Mouse (Mus musculus): Measurements from ENCODE around the gene Ccnyl1. TPM values are rescaled to one million over a fixed set of nuclear protein-coding genes. Genes with fewer than 3 reads are reported as not detected.
A peak's percentile ranks its signal among the peaks of the same experiment; 100 is the strongest.

Gene Ccnyl1
- total RNA-seq, 2 experiments from 2014 or later, result 24.0 to 27.6 TPM

- no peak for DNase-seq
Observed at GRCm38 (mm10) chr1:64691581-64691980, 1.3 kb downstream of the Ccnyl1 start.

DNA sequence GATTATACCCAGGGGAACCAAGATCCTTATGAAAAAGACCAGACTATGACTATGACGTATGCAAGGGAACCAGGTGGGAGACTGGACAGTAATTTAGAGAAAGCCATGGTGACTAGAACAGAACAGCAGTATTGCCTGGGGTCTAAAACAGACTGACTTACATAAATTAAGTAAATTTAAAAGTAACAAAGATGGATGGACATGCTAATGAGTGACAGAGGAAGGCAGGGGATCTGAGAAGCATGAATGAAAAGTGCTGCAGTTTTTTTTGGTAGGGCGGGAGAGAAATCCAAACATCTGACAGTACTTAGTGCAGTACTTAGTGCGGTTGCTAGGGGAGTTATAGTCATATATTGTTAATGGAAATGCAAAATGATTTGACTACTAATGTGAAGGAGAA lies 4.9 kb downstream of the Ccnyl1 start:
- DNase-seq, result no peak
- intact Hi-C loops (cut with DNase I), result loop anchor here (10.0 kb wide), 1 partner anchor 160 kb away; the partner anchor contains the start of gene Creb1

More at GRCm38 (mm10) chr1:64691581-64691980, 1.3 kb downstream of the Ccnyl1 start:
- intact Hi-C loops (cut with DNase I), result loop anchor here (1.0 to 10.0 kb wide), 4 partner anchors 32 to 244 kb away; partner anchors contain the start of genes Creb1 and Mettl21a

DNA sequence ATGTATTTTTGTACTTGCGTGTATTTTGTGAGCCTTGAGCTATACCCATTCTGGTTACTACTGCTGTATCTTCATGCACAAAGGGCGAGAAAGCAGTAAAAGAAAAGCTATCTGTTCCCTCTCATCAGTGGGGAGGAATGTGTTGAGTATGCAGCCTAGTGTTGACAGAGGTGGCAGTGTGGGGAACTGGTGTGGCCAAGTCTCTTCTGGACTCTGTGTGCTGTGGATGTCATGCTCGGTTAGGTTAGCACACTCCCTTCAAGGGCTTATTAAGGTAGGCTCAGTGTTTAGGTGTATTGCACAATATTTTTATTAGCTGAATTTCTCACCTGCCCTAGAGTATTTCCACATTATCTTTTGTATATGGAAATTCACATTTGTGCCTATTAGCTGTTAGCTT lies 11.5 kb downstream of the Ccnyl1 start:
- DNase-seq, result no peak
- intact Hi-C loops (cut with DNase I), result no loop called here

DNA sequence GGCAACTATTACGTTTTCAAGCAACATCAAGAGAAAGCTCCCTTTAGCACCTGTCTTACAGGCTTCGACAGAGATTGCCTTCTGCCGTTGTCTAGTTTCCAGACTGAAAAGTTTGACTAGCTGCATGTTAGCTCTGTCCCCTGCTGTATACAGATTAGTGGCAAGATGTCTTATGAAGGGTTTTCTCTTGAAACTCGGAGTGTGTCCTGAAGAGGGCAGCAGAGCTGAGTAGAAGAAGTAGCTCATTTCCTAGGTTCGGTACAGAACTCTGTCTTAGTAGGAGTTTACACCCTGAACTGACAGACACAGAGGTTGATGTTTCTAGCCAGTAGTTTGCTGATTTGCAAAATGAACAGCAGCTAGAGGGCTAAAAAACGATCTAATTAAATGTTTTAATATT lies 15.0 kb downstream of the Ccnyl1 start:
- peak; percentile 76 to 78 for DNase-seq
- intact Hi-C loops (cut with DNase I), result loop anchor here (5.0 kb wide), 1 partner anchor 1048 kb away; no protein-coding TSS in a partner anchor

- DNase-seq, result no peak
- intact Hi-C loops (cut with DNase I), result loop anchor here (5.0 kb wide), 1 partner anchor 1049 kb away; no protein-coding TSS in a partner anchor
Observed at GRCm38 (mm10) chr1:64706610-64707009, 16.4 kb downstream of the Ccnyl1 start.

DNA sequence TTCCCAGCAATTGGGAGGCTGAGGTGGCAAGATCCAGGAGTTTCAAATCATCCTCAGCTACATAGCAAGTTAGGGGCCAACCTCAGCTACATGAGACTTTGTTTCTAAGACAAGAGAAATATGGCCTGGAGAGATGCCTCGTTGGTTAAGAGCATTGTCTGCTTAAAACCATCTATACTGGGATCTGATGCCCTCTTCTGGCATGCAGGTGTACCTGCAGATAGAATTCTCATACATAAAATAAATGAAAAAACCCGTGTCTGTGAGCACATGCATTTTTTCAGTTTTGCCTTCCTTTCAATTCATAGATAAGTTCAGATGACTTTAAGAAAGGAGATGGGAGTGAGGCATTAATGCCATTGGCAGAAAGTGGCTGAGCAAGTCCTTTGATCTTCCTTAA lies 19.6 kb downstream of the Ccnyl1 start:
- DNase-seq, result peak; percentile 30 to 40
- intact Hi-C loops (cut with DNase I), result loop anchor here (1.0 to 5.0 kb wide), 2 partner anchors 93 to 1053 kb away; partner anchors contain the start of gene Mettl21a

GRCm38 (mm10) chr1:64712006-64712760 lies 21.9 kb downstream of the Ccnyl1 start:
- no peak for DNase-seq
- intact Hi-C loops (cut with DNase I), result no loop called here

GRCm38 (mm10) chr1:64715458-64715857 lies 25.2 kb downstream of the Ccnyl1 start:
- no peak for DNase-seq
- intact Hi-C loops (cut with DNase I), result loop anchor here (5.0 kb wide), 1 partner anchor 297 kb away; no protein-coding TSS in a partner anchor

- peak in 1 of 2 experiments; percentile 20 for DNase-seq
- intact Hi-C loops (cut with DNase I), result loop anchor here (2.0 to 5.0 kb wide), 3 partner anchors 202 to 296 kb away; no protein-coding TSS in a partner anchor
Observed at GRCm38 (mm10) chr1:64716589-64717304, 26.5 kb downstream of the Ccnyl1 start.

- DNase-seq, result peak; percentile 71 to 77
- intact Hi-C loops (cut with DNase I), result loop anchor here (2.0 to 5.0 kb wide), 3 partner anchors 201 to 295 kb away; no protein-coding TSS in a partner anchor
Observed at GRCm38 (mm10) chr1:64717504-64717903, 27.2 kb downstream of the Ccnyl1 start.

DNA sequence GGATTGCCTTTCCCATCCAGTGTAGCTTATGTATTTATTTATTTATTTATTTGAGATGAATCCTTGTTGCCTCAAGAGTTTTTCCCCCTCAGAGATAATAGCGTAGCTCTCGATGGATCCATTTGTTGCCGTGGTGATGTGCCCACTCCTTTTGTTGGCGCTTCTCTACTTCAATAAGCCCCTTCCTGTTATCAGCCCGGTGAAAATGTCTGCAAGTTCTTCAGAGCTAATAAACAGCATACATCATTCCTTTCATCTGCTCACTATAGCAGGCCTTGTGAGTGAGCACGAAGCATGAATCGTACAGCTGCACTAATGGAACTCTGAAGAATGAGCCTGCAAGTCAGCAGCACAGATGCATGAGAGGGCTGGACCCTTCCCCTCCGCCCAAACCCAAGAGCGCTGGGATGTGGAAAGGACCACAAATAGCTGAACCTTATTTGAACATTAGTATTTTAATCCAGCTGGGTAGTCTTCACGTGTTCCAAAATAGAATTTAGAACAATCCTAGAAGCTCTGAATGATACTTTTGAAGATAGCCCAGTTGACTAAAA lies 30.9 kb downstream of the Ccnyl1 start:
- intact Hi-C loops (cut with DNase I), result no loop called here

GRCm38 (mm10) chr1:64730046-64730445 lies 39.8 kb downstream of the Ccnyl1 start:
- intact Hi-C loops (cut with DNase I), result loop anchor here (10.0 kb wide), 1 partner anchor 455 kb away; the partner anchor contains the start of genes Idh1 and Pikfyve
- no peak for DNase-seq

More for the DNA sequence above, 30.9 kb downstream of the Ccnyl1 start:
- DNase-seq, result no peak

DNA sequence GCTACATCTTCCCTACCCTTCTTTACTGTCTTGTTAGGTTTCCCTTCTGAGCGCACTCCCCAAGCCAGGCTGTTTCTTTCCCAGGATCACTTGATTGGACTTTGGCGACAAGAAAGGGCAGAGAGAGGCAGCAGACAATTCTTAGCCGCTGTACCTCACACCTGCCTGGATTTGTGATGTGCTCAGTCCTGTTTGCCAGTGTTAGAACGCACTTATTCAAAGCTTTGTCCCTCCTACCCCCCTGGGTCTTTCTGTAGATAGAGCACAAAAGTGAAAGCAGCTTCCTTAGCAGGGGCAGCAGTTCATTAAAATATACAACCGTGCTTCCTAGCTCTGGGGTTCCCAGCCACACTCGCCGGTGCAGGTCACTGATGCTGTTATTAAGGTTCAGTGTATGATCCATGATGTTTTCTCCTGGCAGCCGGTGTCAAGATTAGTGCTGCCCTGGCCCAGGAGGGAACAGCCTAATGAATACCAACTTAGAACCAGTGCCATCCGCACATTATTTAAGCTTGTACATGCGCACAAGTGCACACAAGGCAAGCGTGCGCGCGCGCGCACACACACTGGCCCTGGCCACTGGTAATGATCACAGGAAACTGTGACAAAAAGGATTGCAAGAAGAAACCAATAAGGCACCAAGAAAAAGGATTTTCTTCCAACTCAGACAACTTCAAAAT lies 41.2 kb downstream of the Ccnyl1 start:
- intact Hi-C loops (cut with DNase I), result loop anchor here (10.0 kb wide), 1 partner anchor 453 kb away; the partner anchor contains the start of genes Idh1 and Pikfyve
- no peak for DNase-seq

DNA sequence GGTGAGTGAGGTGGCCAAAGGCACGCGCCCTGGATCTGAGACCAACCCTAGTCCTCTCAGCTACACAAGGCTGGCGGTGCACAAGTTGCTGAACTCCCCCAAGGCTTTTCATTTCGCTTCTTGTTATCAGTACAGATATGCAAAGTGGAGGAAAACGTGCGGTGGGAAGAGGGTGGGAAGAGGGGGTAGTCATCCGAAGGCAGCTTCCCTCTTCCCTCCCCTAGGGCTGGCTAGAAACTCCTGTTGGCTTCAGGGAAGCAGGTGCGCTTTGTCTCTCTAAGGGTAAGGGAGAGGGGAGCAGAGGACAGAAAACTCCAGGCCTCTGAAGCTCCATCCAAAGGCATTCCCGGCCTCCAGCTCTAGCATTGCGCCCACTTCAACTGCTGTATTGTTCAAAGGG lies 41.9 kb downstream of the Ccnyl1 start:
- intact Hi-C loops (cut with DNase I), result loop anchor here (10.0 kb wide), 1 partner anchor 453 kb away; the partner anchor contains the start of genes Idh1 and Pikfyve
- no peak for DNase-seq

GRCm38 (mm10) chr1:64732637-64733200 lies 42.5 kb downstream of the Ccnyl1 start:
- DNase-seq, result no peak
- intact Hi-C loops (cut with DNase I), result loop anchor here (10.0 kb wide), 1 partner anchor 452 kb away; the partner anchor contains the start of genes Idh1 and Pikfyve

DNA sequence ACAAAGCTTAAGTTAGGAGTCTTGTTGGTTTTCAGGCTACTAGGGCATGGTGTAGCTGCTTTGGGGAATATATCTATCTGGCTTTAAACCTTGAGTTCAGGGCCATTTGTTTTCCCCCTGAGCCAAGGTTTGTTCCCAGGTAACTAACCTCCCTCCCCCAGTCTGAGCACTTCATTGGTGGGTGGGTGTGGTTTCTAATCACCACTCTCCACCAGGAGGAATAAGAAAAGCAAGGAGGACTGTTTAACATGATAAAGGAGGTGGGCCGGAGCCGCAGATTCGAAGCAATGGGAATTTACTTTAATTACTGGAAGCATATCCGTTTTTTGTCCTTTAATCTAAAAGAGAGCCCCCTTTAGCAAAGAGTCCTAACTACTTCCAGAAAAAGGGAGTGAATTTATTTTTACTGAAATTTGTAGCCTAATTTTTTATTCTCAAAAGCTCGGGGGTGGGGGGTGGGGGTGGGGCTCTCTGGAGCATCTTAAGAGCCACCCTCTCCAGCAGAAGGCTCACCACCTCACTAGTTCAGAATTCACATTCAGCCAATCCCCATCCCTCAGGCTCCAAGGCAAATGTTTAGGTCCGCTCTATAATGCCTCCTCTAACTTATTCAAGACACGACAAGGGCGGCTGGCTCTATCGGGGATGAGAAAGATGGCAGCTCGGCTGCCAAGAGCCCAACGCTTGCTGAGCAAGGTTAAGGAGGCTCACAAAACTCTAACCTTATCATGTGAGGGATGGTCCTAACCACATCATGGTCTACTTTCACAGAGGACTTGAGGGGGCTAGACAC lies 43.4 kb downstream of the Ccnyl1 start:
- intact Hi-C loops (cut with DNase I), result loop anchor here (10.0 kb wide), 1 partner anchor 451 kb away; the partner anchor contains the start of genes Idh1 and Pikfyve
- DNase-seq, result no peak

DNA sequence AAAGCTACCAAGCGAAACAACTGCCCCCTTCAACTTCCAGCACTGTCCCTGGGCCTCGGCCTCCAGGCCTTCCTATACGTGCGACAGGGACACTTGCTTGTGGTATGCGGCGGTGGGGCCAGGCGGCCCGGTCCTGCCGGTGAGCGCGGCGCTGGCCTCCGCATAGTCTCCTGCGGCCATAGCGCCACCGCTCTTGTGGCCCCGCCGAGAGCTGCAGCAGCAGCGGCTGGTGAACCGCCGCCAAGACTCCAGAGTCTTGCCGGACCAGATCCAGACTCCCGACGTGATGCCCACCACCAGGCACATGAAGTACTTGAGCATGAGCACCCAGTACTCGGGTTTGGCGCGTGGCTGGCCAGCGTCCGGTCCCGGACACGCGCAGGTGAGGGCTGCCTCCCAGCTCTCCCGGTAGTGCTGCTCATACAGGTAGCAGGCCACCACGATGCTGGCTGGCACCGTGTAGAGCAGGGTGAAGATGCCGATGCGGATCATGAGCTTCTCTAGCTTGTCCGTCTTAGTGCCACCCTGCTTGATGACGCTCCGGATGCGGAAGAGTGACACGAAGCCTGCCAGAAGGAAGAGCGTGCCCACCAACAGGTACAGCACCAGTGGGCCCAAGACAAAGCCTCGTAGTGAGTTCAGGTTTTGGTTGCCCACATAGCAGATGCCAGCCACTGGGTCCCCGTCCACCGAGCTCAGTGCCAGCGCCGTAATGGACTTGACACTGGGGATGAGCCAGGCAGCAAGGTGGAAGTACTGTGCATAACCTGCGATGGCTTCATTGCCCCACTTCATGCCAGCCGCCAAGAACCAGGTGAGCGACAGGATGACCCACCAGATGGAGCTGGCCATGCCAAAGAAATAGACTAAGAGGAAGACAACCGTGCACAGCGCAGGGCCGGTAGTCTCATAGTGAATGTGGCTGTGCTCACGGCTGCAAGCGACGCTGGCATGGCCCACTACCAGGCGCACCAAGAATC lies 44.8 kb downstream of the Ccnyl1 start:
- intact Hi-C loops (cut with DNase I), result loop anchor here (10.0 kb wide), 1 partner anchor 450 kb away; the partner anchor contains the start of genes Idh1 and Pikfyve

More for the DNA sequence above, 44.8 kb downstream of the Ccnyl1 start:
- peak; percentile 54 to 58 for DNase-seq
